Mouse (Mus musculus): ENCODE results near the gene Pnma1. TPM values are rescaled to one million over a fixed set of nuclear protein-coding genes. Genes with fewer than 3 reads are reported as not detected.

Pnma1 gene
- polyA plus RNA-seq, 2 experiments = 0.39 to 0.55 TPM

DNA sequence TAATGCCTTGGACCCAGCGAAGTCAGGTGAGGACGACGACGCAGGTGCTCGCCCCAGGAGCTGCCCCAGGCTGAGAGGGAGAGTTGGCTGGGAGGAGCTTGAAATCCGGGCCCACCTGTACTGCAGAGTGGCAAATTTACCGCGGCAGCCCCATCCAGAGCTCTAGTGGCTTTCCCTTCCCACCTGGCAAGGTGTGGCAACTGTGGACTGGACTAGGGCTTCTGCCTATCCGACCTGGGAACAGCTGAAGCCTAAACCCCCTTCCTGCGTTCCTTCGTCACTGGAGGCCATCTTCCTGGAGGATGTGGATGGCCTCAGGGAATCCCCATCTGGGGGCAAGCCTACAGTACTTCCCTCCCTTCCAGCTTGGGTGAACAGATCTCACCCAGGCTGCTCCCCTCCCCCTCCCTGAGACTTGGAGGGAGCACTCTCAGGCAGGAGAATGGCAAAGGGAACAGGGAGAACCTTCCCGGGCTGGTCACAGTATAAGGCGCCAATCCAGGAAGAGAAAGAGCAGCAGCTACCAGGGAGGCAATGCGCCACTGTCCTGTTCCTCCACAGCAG, 40.7 kb upstream of the Pnma1 start:
- Histone ChIP-seq H3K4me1 (ENCODE audit: control insufficient read depth, insufficient read depth, low read length) (peaks cover 66% of the 10 kb centered on the region), H3K36me3 (ENCODE audit: control insufficient read depth, insufficient read depth, low read length) (0 out of 2 replicates have a peak, but pooled peaks cover 7% of the 10 kb centered on the region), H3K27ac (replicated peaks; ENCODE audit: low read depth, low read length) (no peak overlapping the region), H3K9me3 (ENCODE audit: control insufficient read depth, low read length) (no peaks in the 10 kb centered on the region), H3K9ac (ENCODE audit: low read depth, low read length, severe bottlenecking) (no peak overlapping the region), H3K27me3 (ENCODE audit: control insufficient read depth, insufficient read depth, low read length) (no peaks in the 10 kb centered on the region), H3K4me2 (replicated peaks; ENCODE audit: low read depth, low read length, severe bottlenecking) (0 out of 2 replicates have a peak overlapping the region, but pooled peaks have one; percentile 7), H3K4me3 (replicated peaks; ENCODE audit: low read length) (no peak overlapping the region)
- ATAC-seq (ENCODE audit: low FRiP score, low read depth) (no peak), DNase-seq (ENCODE audit: low spot score) (no peak)
- no peak for TF ChIP-seq POLR2A (IDR thresholded peaks at IDR 0.05; ENCODE audit: borderline replicate concordance, extremely low read depth, insufficient read depth, insufficient read length)
- WGBS = 58% methylated on average over 13 of the region's 14 CpGs

- no peak overlapping the region for H3K4me2 ChIP-seq (replicated peaks; ENCODE audit: low read depth, low read length, severe bottlenecking)
- peak; percentile 28 for DNase-seq (ENCODE audit: low spot score)
Measured at GRCm38 (mm10) chr12:84187752-84188601, 39.7 kb upstream of the Pnma1 start.

DNA sequence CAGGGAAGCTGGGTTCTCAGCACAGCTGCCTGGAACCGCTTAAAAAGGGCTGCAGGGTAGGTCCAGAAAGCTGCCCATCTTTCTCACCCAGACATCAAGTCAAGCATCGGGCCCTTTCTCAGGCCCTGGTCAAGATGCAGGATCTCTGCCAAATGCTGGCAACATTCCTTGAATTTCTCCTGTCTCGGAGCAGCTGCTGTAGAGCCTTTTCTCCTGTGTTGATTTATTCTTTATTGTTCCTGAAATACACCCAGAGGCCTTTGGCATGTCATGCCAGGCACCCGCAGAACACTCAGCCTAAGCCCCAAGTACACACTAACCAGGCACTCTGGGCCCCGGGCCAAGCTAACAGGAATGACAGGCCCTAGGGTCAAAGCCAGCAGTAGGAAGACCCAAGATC, 38.7 kb upstream of the Pnma1 start:
- no peak overlapping the region for H3K9ac ChIP-seq (ENCODE audit: low read depth, low read length, severe bottlenecking)
- H3K4me1 ChIP-seq (ENCODE audit: control insufficient read depth, insufficient read depth, low read length) = peaks cover 66% of the 10 kb centered on the region
- no peak overlapping the region for H3K4me3 ChIP-seq (replicated peaks; ENCODE audit: low read length)
- 0 out of 2 replicates have a peak, but pooled peaks cover 7% of the 10 kb centered on the region for H3K36me3 ChIP-seq (ENCODE audit: control insufficient read depth, insufficient read depth, low read length)
- ATAC-seq (ENCODE audit: low FRiP score, low read depth) (no peak), DNase-seq (ENCODE audit: low spot score) (peak; percentile 32)
- no peak for TF ChIP-seq POLR2A (IDR thresholded peaks at IDR 0.05; ENCODE audit: borderline replicate concordance, extremely low read depth, insufficient read depth, insufficient read length)
- no peaks in the 10 kb centered on the region for H3K9me3 ChIP-seq (ENCODE audit: control insufficient read depth, low read length)
- no peaks in the 10 kb centered on the region for H3K27me3 ChIP-seq (ENCODE audit: control insufficient read depth, insufficient read depth, low read length)
- WGBS = 61% methylated on average over 5 of the region's 5 CpGs
- H3K4me2 ChIP-seq (replicated peaks; ENCODE audit: low read depth, low read length, severe bottlenecking) = no peak overlapping the region
- peak overlapping the region; percentile 46; the same call in 1 of the 2 replicates for H3K27ac ChIP-seq (replicated peaks; ENCODE audit: low read depth, low read length)

More at GRCm38 (mm10) chr12:84187752-84188601, 39.7 kb upstream of the Pnma1 start:
- Histone ChIP-seq H3K4me3 (replicated peaks; ENCODE audit: low read length) (no peak overlapping the region), H3K9ac (ENCODE audit: low read depth, low read length, severe bottlenecking) (peak overlapping the region; percentile 4; the same call in 1 of the 2 replicates), H3K27ac (replicated peaks; ENCODE audit: low read depth, low read length) (peak overlapping the region; percentile 46), H3K36me3 (ENCODE audit: control insufficient read depth, insufficient read depth, low read length) (0 out of 2 replicates have a peak, but pooled peaks cover 7% of the 10 kb centered on the region), H3K9me3 (ENCODE audit: control insufficient read depth, low read length) (no peaks in the 10 kb centered on the region), H3K27me3 (ENCODE audit: control insufficient read depth, insufficient read depth, low read length) (no peaks in the 10 kb centered on the region), H3K4me1 (ENCODE audit: control insufficient read depth, insufficient read depth, low read length) (peaks cover 66% of the 10 kb centered on the region)
- ATAC-seq (ENCODE audit: low FRiP score, low read depth) = peak; percentile 23; the same call in 1 of the 2 replicates
- no peak for TF ChIP-seq POLR2A (IDR thresholded peaks at IDR 0.05; ENCODE audit: borderline replicate concordance, extremely low read depth, insufficient read depth, insufficient read length)
- WGBS = 39% methylated on average over 15 of the region's 15 CpGs

GRCm38 (mm10) chr12:84186536-84186935, 38.2 kb upstream of the Pnma1 start:
- Histone ChIP-seq H3K4me1 (ENCODE audit: control insufficient read depth, insufficient read depth, low read length) (peaks cover 66% of the 10 kb centered on the region), H3K36me3 (ENCODE audit: control insufficient read depth, insufficient read depth, low read length) (peaks cover 7% of the 10 kb centered on the region; the same call in 1 of the 2 replicates), H3K27me3 (ENCODE audit: control insufficient read depth, insufficient read depth, low read length) (no peaks in the 10 kb centered on the region), H3K9me3 (ENCODE audit: control insufficient read depth, low read length) (no peaks in the 10 kb centered on the region), H3K4me3 (replicated peaks; ENCODE audit: low read length) (no peak overlapping the region), H3K9ac (ENCODE audit: low read depth, low read length, severe bottlenecking) (no peak overlapping the region), H3K4me2 (replicated peaks; ENCODE audit: low read depth, low read length, severe bottlenecking) (no peak overlapping the region), H3K27ac (replicated peaks; ENCODE audit: low read depth, low read length) (no peak overlapping the region)
- 85% methylated on average over 3 of the region's 3 CpGs for WGBS
- TF ChIP-seq POLR2A (IDR thresholded peaks at IDR 0.05; ENCODE audit: borderline replicate concordance, extremely low read depth, insufficient read depth, insufficient read length) = no peak
- DNase-seq (ENCODE audit: low spot score) = no peak
- ATAC-seq (ENCODE audit: low FRiP score, low read depth) = no peak

DNA sequence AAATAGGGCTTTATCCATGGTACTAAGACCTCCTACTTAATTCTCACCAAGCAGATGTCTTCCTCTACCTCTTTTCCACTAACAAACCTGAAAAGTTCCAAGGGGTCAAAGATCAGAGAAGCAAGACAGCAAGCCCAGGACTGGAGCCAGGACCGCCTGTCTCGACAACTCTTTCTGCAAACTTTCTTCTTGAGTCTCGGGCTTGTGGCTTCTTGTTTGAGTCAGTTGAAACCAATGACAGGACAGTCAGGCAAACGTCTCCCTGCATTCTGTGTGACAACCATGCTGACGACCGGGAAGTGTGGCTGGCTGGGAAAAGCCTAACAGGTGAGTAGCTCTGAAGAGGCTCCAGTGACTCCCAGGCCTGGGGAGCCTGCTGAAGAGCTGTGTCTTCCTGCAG, 37.3 kb upstream of the Pnma1 start:
- WGBS = 66% methylated on average over 6 of the region's 6 CpGs
- Histone ChIP-seq H3K4me1 (ENCODE audit: control insufficient read depth, insufficient read depth, low read length) (peaks cover 67% of the 10 kb centered on the region), H3K27ac (replicated peaks; ENCODE audit: low read depth, low read length) (no peak overlapping the region), H3K4me3 (replicated peaks; ENCODE audit: low read length) (no peak overlapping the region), H3K36me3 (ENCODE audit: control insufficient read depth, insufficient read depth, low read length) (peaks cover 7% of the 10 kb centered on the region; the same call in 1 of the 2 replicates), H3K9ac (ENCODE audit: low read depth, low read length, severe bottlenecking) (no peak overlapping the region), H3K9me3 (ENCODE audit: control insufficient read depth, low read length) (no peaks in the 10 kb centered on the region), H3K4me2 (replicated peaks; ENCODE audit: low read depth, low read length, severe bottlenecking) (no peak overlapping the region), H3K27me3 (ENCODE audit: control insufficient read depth, insufficient read depth, low read length) (no peaks in the 10 kb centered on the region)
- DNase-seq (ENCODE audit: low spot score) (no peak), ATAC-seq (ENCODE audit: low FRiP score, low read depth) (no peak)
- TF ChIP-seq POLR2A (IDR thresholded peaks at IDR 0.05; ENCODE audit: borderline replicate concordance, extremely low read depth, insufficient read depth, insufficient read length) = no peak

Data from limb, embryonic 14.5 days (tissue).